In genomic region chr4:153832151-153832550, GRCm38 (mm10) we compare ENCODE assay signal across 20 mouse cellular contexts.
"Had no signal": no experiment of that assay in that cellular context is flagged by ENCODE, and none has a peak within 500 bp of the region (broad histone marks: within the 10 kb centered on the region; RNA-seq: fewer than 3 reads in every experiment).

No protein-coding gene starts in this region.

- H3K27ac ChIP-seq: liver, embryonic 14.5 days; midbrain, embryonic 12.5 days; neural tube, embryonic 13.5 days; neural tube, embryonic 15.5 days had no signal

- H3K9me3 ChIP-seq: midbrain, embryonic 12.5 days; neural tube, embryonic 13.5 days; neural tube, embryonic 15.5 days had no signal

- H3K36me3 ChIP-seq: midbrain, embryonic 12.5 days; neural tube, embryonic 13.5 days; neural tube, embryonic 15.5 days had no signal

- ATAC-seq: lung, postnatal 0 days; midbrain, embryonic 16.5 days had no signal

- DNase-seq: lung, adult 18-20 months; lung, embryonic 14.5 days; lung, postnatal 4 days; midbrain, embryonic 14.5 days; retina, postnatal 1 day; right cerebral cortex, adult 18-20 months; right cerebral cortex, postnatal 25 days; right cerebral cortex, postnatal 4 days; spleen, adult 18-20 months; thymus, adult 18-20 months; thymus, postnatal 14 days; thymus, postnatal 36 days had no signal

- H3K9ac ChIP-seq: liver, embryonic 14.5 days; lung, embryonic 14.5 days; midbrain, embryonic 12.5 days; neural tube, embryonic 13.5 days; neural tube, embryonic 15.5 days had no signal

- H3K4me3 ChIP-seq: megakaryocyte, embryonic 14.5 days; midbrain, embryonic 12.5 days; myocyte; neural tube, embryonic 13.5 days; neural tube, embryonic 15.5 days had no signal

- H3K4me1 ChIP-seq: megakaryocyte, embryonic 14.5 days; midbrain, embryonic 12.5 days; neural tube, embryonic 13.5 days; neural tube, embryonic 15.5 days had no signal

- H3K4me2 ChIP-seq: lung, embryonic 14.5 days; midbrain, embryonic 12.5 days; neural tube, embryonic 13.5 days; neural tube, embryonic 15.5 days had no signal

- H3K27me3 ChIP-seq: megakaryocyte, embryonic 14.5 days; neural tube, embryonic 13.5 days; neural tube, embryonic 15.5 days had no signal
